Mouse (Mus musculus): ENCODE results near the gene Nppb.

DNA sequence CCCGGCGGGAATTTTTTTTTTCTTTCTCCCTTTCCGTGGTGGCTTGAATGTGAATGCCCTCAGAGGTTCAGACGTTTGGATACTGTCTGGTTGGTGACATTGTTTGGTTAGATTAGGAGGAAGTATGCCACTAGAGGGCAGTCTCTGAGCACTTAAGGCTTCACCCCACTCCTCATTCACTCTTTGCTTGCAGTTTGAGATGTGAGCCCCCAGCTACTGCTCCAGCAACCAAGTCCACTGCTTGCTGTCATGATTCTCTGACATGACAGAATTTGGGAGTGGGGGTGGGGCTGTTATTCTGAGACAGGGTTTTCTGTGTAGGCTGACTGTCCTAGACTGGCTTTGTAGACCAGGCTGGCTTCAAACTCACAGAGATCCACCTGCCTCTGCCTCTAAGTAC lies 32.0 kb upstream of the Nppb start:
- TF ChIP-seq CTCF (IDR thresholded peaks at IDR 0.05; ENCODE audit: low read depth) (peak; percentile 73), EP300 (IDR thresholded peaks at IDR 0.05; ENCODE audit: low read depth) (no peak)

Measured in liver, embryonic 14.5 days (tissue).